Mouse (Mus musculus) MEL (cell line): ENCODE measurements around the gene Dgkb. TPM values are rescaled to one million over a fixed set of nuclear protein-coding genes. Genes with fewer than 3 reads are reported as not detected.
A peak's percentile ranks its signal among the peaks of the same experiment; 100 is the strongest.

Experiments used
- DNase-seq: peaks from one replicate; pipeline ENCODE4 v3.0.0; 2011; ENCODE audit warnings: low read depth, low spot score
- H3K27ac ChIP-seq: 2 replicates; pipeline ENCODE4 v1.5.1; 2012; ENCODE audit warnings: low read depth, mild to moderate bottlenecking, control low read depth, low read length, moderate library complexity; ENCODE audit not compliant: control insufficient read depth
- H3K27me3 ChIP-seq, 2 experiments: fragments of 150-350 bp in 1 of 2; sonication (generic) in 1 of 2; 2 replicates each; pipeline ENCODE4 v1.6.1; 2012; ENCODE audit warnings: low read length in 2 of 2, mild to moderate bottlenecking in 2 of 2, improper control_type of control experiment in 1 of 2, moderate library complexity in 1 of 2; ENCODE audit not compliant: insufficient read depth in 2 of 2, control insufficient read depth in 1 of 2
- H3K36me3 ChIP-seq, 2 experiments: 2 replicates each; pipeline ENCODE4 v1.6.1; 2012 to 2014; ENCODE audit warnings: low read length in 2 of 2, improper control_type of control experiment in 1 of 2, inconsistent platforms in 1 of 2, mild to moderate bottlenecking in 1 of 2; ENCODE audit not compliant: insufficient read depth in 2 of 2, control insufficient read depth in 1 of 2
- H3K4me1 ChIP-seq, 2 experiments: fragments of 150-350 bp in 1 of 2; sonication (generic) in 1 of 2; 2 replicates each; pipeline ENCODE4 v1.6.1; 2012; ENCODE audit warnings: low read length in 2 of 2, improper control_type of control experiment in 1 of 2, mild to moderate bottlenecking in 1 of 2; ENCODE audit not compliant: insufficient read depth in 2 of 2, control insufficient read depth in 1 of 2
- H3K4me3 ChIP-seq, 2 experiments: fragments of 150-350 bp in 1 of 2; sonication (generic) in 1 of 2; 2 replicates each; pipeline ENCODE4 v1.5.1; 2012; ENCODE audit warnings: low read depth in 2 of 2, low read length in 2 of 2, mild to moderate bottlenecking in 2 of 2, moderate library complexity in 2 of 2, control low read depth in 1 of 2, improper control_type of control experiment in 1 of 2; ENCODE audit not compliant: control insufficient read depth in 1 of 2, insufficient read depth in 1 of 2
- H3K79me2 ChIP-seq: 2 replicates; pipeline ENCODE4 v1.6.1; 2012; ENCODE audit warnings: mild to moderate bottlenecking, low read length, moderate library complexity; ENCODE audit not compliant: control insufficient read depth, poor library complexity, insufficient read depth
- H3K9ac ChIP-seq: 2 replicates; pipeline ENCODE4 v1.6.1; 2012; ENCODE audit warnings: low read depth, mild to moderate bottlenecking, control low read depth, low read length, moderate library complexity; ENCODE audit not compliant: control insufficient read depth, poor library complexity, severe bottlenecking
- H3K9me3 ChIP-seq: fragments of 150-350 bp; sonication (generic); replicated peaks from 2 replicates; pipeline ENCODE4 v1.6.1; 2012; ENCODE audit warnings: mild to moderate bottlenecking, low read length, improper control_type of control experiment, moderate library complexity; ENCODE audit not compliant: insufficient read depth
- BHLHE40 ChIP-seq: IDR thresholded peaks from 2 replicates; pipeline ENCODE4 v1.6.1; 2012; ENCODE audit warnings: low read depth, mild to moderate bottlenecking, inconsistent platforms, low read length, improper control_type of control experiment, borderline replicate concordance
- CHD1 ChIP-seq: IDR thresholded peaks from 2 replicates; pipeline ENCODE4 v1.6.1; 2012; ENCODE audit warnings: low read depth, mild to moderate bottlenecking, inconsistent platforms, low read length, improper control_type of control experiment
- CHD2 ChIP-seq: IDR thresholded peaks from 2 replicates; pipeline ENCODE4 v1.6.1; 2011; ENCODE audit warnings: low read length, improper control_type of control experiment
- CTCF ChIP-seq, 3 experiments: IDR thresholded peaks in 2 of 3; conservative IDR thresholded peaks in 1 of 3; 2 replicates each; pipeline ENCODE4 v1.5.1; 2011 to 2012; ENCODE audit warnings: low read length in 3 of 3, low read depth in 2 of 3, mild to moderate bottlenecking in 2 of 3, improper control_type of control experiment in 1 of 3, inconsistent platforms in 1 of 3, mixed read lengths in 1 of 3, moderate library complexity in 1 of 3; ENCODE audit not compliant: control insufficient read depth in 1 of 3, insufficient read depth in 1 of 3, poor library complexity in 1 of 3, severe bottlenecking in 1 of 3
- ELF1 ChIP-seq: IDR thresholded peaks from 2 replicates; pipeline ENCODE4 v1.6.1; 2014; ENCODE audit warnings: low read depth, mild to moderate bottlenecking, inconsistent platforms, low read length, improper control_type of control experiment, moderate library complexity
- EP300 ChIP-seq, 2 experiments: IDR thresholded peaks; 2 replicates each; pipeline ENCODE4 v1.6.1; 2011; ENCODE audit warnings: improper control_type of control experiment in 2 of 2, low read length in 2 of 2, low read depth in 1 of 2, mild to moderate bottlenecking in 1 of 2
- GABPA ChIP-seq: IDR thresholded peaks from 2 replicates; pipeline ENCODE4 v1.6.1; 2012; ENCODE audit warnings: low read depth, mild to moderate bottlenecking, inconsistent platforms, low read length, improper control_type of control experiment, moderate library complexity
- HCFC1 ChIP-seq: IDR thresholded peaks from 2 replicates; pipeline ENCODE4 v1.6.1; 2012; ENCODE audit warnings: low read depth, mild to moderate bottlenecking, inconsistent platforms, low read length, improper control_type of control experiment, moderate library complexity
- JUND ChIP-seq: IDR thresholded peaks from 2 replicates; pipeline ENCODE4 v1.6.1; 2011; ENCODE audit warnings: low read depth, mild to moderate bottlenecking, improper control_type of control experiment, low read length
- KAT2A ChIP-seq: conservative IDR thresholded peaks from 2 replicates; pipeline ENCODE4 v1.6.1; 2012; ENCODE audit warnings: low read depth, low read length, improper control_type of control experiment, inconsistent platforms
- MAFK ChIP-seq: IDR thresholded peaks from 2 replicates; pipeline ENCODE4 v1.6.1; 2011; ENCODE audit warnings: low read depth, mild to moderate bottlenecking, low read length, improper control_type of control experiment, borderline replicate concordance
- MAZ ChIP-seq: IDR thresholded peaks from 2 replicates; pipeline ENCODE4 v1.6.1; 2012; ENCODE audit warnings: low read depth, mild to moderate bottlenecking, inconsistent platforms, low read length, improper control_type of control experiment
- MXI1 ChIP-seq: IDR thresholded peaks from 2 replicates; pipeline ENCODE4 v1.6.1; 2011; ENCODE audit warnings: mild to moderate bottlenecking, low read depth, low read length, improper control_type of control experiment
- MYB ChIP-seq: IDR thresholded peaks from 2 replicates; pipeline ENCODE4 v1.6.1; 2011; ENCODE audit warnings: mild to moderate bottlenecking, low read depth, low read length, improper control_type of control experiment
- MYC ChIP-seq: IDR thresholded peaks from 2 replicates; pipeline ENCODE4 v1.6.1; 2011; ENCODE audit warnings: low read depth, mild to moderate bottlenecking, low read length, improper control_type of control experiment, moderate library complexity
- POLR2AphosphoS2 ChIP-seq: IDR thresholded peaks from 2 replicates; pipeline ENCODE4 v1.6.1; 2011; ENCODE audit warnings: low read length, improper control_type of control experiment
- POLR2AphosphoS5 ChIP-seq: IDR thresholded peaks from 2 replicates; pipeline ENCODE4 v1.6.1; 2012; ENCODE audit warnings: low read depth, borderline replicate concordance, mild to moderate bottlenecking, inconsistent platforms, low read length, moderate library complexity, mixed read lengths
- RAD21 ChIP-seq: IDR thresholded peaks from 2 replicates; pipeline ENCODE4 v1.6.1; 2011; ENCODE audit warnings: mild to moderate bottlenecking, low read depth, low read length, improper control_type of control experiment
- RCOR1 ChIP-seq: IDR thresholded peaks from 2 replicates; pipeline ENCODE4 v1.6.1; 2012; ENCODE audit warnings: low read depth, mild to moderate bottlenecking, inconsistent platforms, low read length, improper control_type of control experiment
- SMC3 ChIP-seq: IDR thresholded peaks from 2 replicates; pipeline ENCODE4 v1.6.1; 2011; ENCODE audit warnings: low read depth, low read length, improper control_type of control experiment
- TAL1 ChIP-seq: IDR thresholded peaks from 2 replicates; pipeline ENCODE4 v1.6.1; 2012; ENCODE audit warnings: mild to moderate bottlenecking, inconsistent platforms, low read length, moderate library complexity, mixed read lengths
- TBP ChIP-seq: IDR thresholded peaks from 2 replicates; pipeline ENCODE4 v1.8.0; 2011; ENCODE audit warnings: low read depth, low read length, improper control_type of control experiment
- TCF12 ChIP-seq: IDR thresholded peaks from 2 replicates; pipeline ENCODE4 v1.6.1; 2014; ENCODE audit warnings: low read depth, mild to moderate bottlenecking, inconsistent platforms, low read length, improper control_type of control experiment, moderate library complexity
- ZC3H11A ChIP-seq: IDR thresholded peaks from 2 replicates; pipeline ENCODE4 v1.6.1; 2012; ENCODE audit warnings: low read depth, mild to moderate bottlenecking, inconsistent platforms, low read length, improper control_type of control experiment
- ZMIZ1 ChIP-seq: IDR thresholded peaks from 2 replicates; pipeline ENCODE4 v1.6.1; 2012; ENCODE audit warnings: low read depth, mild to moderate bottlenecking, inconsistent platforms, low read length, improper control_type of control experiment, moderate library complexity
- polyA plus RNA-seq, 2 experiments: library from polyadenylated mRNA; stranded (reverse) in 1 of 2; unstranded in 1 of 2; fragments of >175 nt in 1 of 2; fragments of >200 nt in 1 of 2; gene quantifications; 2 replicates each; pipeline versions ENCODE4 v1.2.1 to v1.2.4; 2012; ENCODE audit warnings: low replicate concordance in 2 of 2, low read depth in 1 of 2; ENCODE audit not compliant: insufficient read length in 2 of 2, insufficient read depth in 1 of 2, missing spikeins in 1 of 2
- total RNA-seq: library from RNA; depleted of rRNA; stranded (reverse); fragments of 300-350 nt; gene quantifications from 2 replicates; pipeline ENCODE4 v1.2.3, GENCODE M21; 2012

The Dgkb gene
- total and polyA plus RNA-seq, 3 experiments, result not detected

GRCm38 (mm10) chr12:38111928-38112327 is 294.4 kb downstream of the Dgkb start:
- no peaks in the 10 kb centered on the region; a peak in 1 of 4 replicates for H3K27me3 ChIP-seq
- no peak overlapping the region for H3K4me3 ChIP-seq
- H3K4me1 ChIP-seq, result no peaks in the 10 kb centered on the region
- TF ChIP-seq KAT2A (no peak), TCF12 (no peak), POLR2AphosphoS2 (no peak), POLR2AphosphoS5 (no peak), MAZ (no peak), TBP (no peak), GABPA (no peak), MYB (no peak), JUND (no peak), CHD2 (no peak), CTCF (IDR thresholded peaks at IDR 0.05 in 2 of 3, conservative IDR thresholded peaks at IDR 0.05 in 1 of 3; ENCODE audit: control insufficient read depth in 1 of 3, insufficient read depth in 1 of 3, low read depth in 2 of 3, low read length in 3 of 3, poor library complexity in 1 of 3, severe bottlenecking in 1 of 3) (no peak), RCOR1 (no peak), ELF1 (no peak), TAL1 (no peak), MAFK (no peak), MYC (no peak), HCFC1 (no peak), SMC3 (no peak)
- no peak overlapping the region for H3K9ac ChIP-seq
- no peaks in the 10 kb centered on the region for H3K79me2 ChIP-seq
- H3K36me3 ChIP-seq, result no peaks in the 10 kb centered on the region
- H3K9me3 ChIP-seq, result no peaks in the 10 kb centered on the region
- H3K27ac ChIP-seq, result no peak overlapping the region
- DNase-seq, result no peak

GRCm38 (mm10) chr12:38114990-38115615 is 297.6 kb downstream of the Dgkb start:
- H3K9me3 ChIP-seq, result no peaks in the 10 kb centered on the region
- DNase-seq, result peak; percentile 30
- no peaks in the 10 kb centered on the region for H3K36me3 ChIP-seq
- H3K4me1 ChIP-seq, result no peaks in the 10 kb centered on the region
- TF ChIP-seq GABPA, result no peak
- TF ChIP-seq ZC3H11A, result peak; percentile 61
- TF ChIP-seq BHLHE40, result no peak
- TF ChIP-seq MXI1, result no peak
- TF ChIP-seq RAD21, result peak; percentile 86
- TF ChIP-seq TCF12, result no peak
- TF ChIP-seq MAZ, result no peak
- TF ChIP-seq CHD2, result no peak
- no peak for TF ChIP-seq KAT2A
- no peak for TF ChIP-seq EP300 (IDR thresholded peaks at IDR 0.05; ENCODE audit: low read depth in 1 of 2, low read length in 2 of 2)
- peak; percentile 4 to 74 (median 25); a peak in 3 of 6 replicates for TF ChIP-seq CTCF (IDR thresholded peaks at IDR 0.05 in 2 of 3, conservative IDR thresholded peaks at IDR 0.05 in 1 of 3; ENCODE audit: control insufficient read depth in 1 of 3, insufficient read depth in 1 of 3, low read depth in 2 of 3, low read length in 3 of 3, poor library complexity in 1 of 3, severe bottlenecking in 1 of 3)
- TF ChIP-seq TBP, result no peak
- TF ChIP-seq MAFK, result no peak
- TF ChIP-seq CHD1, result no peak
- TF ChIP-seq MYB, result no peak
- TF ChIP-seq SMC3, result peak; percentile 79
- TF ChIP-seq ZMIZ1, result no peak
- no peak overlapping the region for H3K4me3 ChIP-seq
- no peak overlapping the region for H3K9ac ChIP-seq
- H3K27ac ChIP-seq, result no peak overlapping the region
- H3K27me3 ChIP-seq, result no peaks in the 10 kb centered on the region; a peak in 1 of 4 replicates
- no peaks in the 10 kb centered on the region for H3K79me2 ChIP-seq
